Mouse (Mus musculus): ENCODE measurements around the gene Mob3b. TPM values are rescaled to one million over a fixed set of nuclear protein-coding genes. Genes with fewer than 3 reads are reported as not detected.

Gene Mob3b
- total RNA-seq, 2 experiments from 2014 or later = 9.0 to 9.3 TPM

- DNase-seq (ENCODE audit: low spot score in 2 of 2) = no peak
Observed at GRCm38 (mm10) chr4:35117144-35117543, 40.1 kb downstream of the Mob3b start.

- DNase-seq (ENCODE audit: low spot score in 2 of 2) = no peak
Observed at GRCm38 (mm10) chr4:35115933-35116332, 41.4 kb downstream of the Mob3b start.

- DNase-seq (ENCODE audit: low spot score in 2 of 2) = no peak
Observed at GRCm38 (mm10) chr4:35114950-35115349, 42.3 kb downstream of the Mob3b start.

- no peak for DNase-seq (ENCODE audit: low spot score in 2 of 2)
Observed at GRCm38 (mm10) chr4:35113516-35114248, 43.6 kb downstream of the Mob3b start.

- DNase-seq (ENCODE audit: low spot score in 2 of 2) = no peak
Observed at GRCm38 (mm10) chr4:35112452-35112851, 44.8 kb downstream of the Mob3b start.

GRCm38 (mm10) chr4:35105115-35105773 is 52.0 kb downstream of the Mob3b start:
- no peak for DNase-seq (ENCODE audit: low spot score in 2 of 2)

GRCm38 (mm10) chr4:35101201-35101600 is 56.1 kb downstream of the Mob3b start:
- no peak for DNase-seq (ENCODE audit: low spot score in 2 of 2)

- peak; percentile 60 to 73 for DNase-seq (ENCODE audit: low spot score in 2 of 2)
Observed at GRCm38 (mm10) chr4:35099865-35100780, 57.2 kb downstream of the Mob3b start.

- DNase-seq (ENCODE audit: low spot score in 2 of 2) = no peak
Observed at GRCm38 (mm10) chr4:35099210-35099864, 57.9 kb downstream of the Mob3b start.

GRCm38 (mm10) chr4:35098552-35098951 is 58.7 kb downstream of the Mob3b start:
- no peak for DNase-seq (ENCODE audit: low spot score in 2 of 2)

GRCm38 (mm10) chr4:35096226-35097175 is 60.8 kb downstream of the Mob3b start:
- no peak for DNase-seq (ENCODE audit: low spot score in 2 of 2)

- DNase-seq (ENCODE audit: low spot score in 2 of 2) = no peak
Observed at GRCm38 (mm10) chr4:35092457-35092856, 64.8 kb downstream of the Mob3b start.

GRCm38 (mm10) chr4:35091157-35091784 is 66.0 kb downstream of the Mob3b start:
- DNase-seq (ENCODE audit: low spot score in 2 of 2) = no peak

- peak in 1 of 2 experiments; percentile 46 for DNase-seq (ENCODE audit: low spot score in 2 of 2)
Observed at GRCm38 (mm10) chr4:35089321-35090316, 67.7 kb downstream of the Mob3b start.

GRCm38 (mm10) chr4:35086067-35086700 is 71.1 kb downstream of the Mob3b start:
- DNase-seq (ENCODE audit: low spot score in 2 of 2) = no peak

GRCm38 (mm10) chr4:35084060-35084459 is 73.2 kb downstream of the Mob3b start:
- DNase-seq (ENCODE audit: low spot score in 2 of 2) = no peak

- DNase-seq (ENCODE audit: low spot score in 2 of 2) = no peak
Observed at GRCm38 (mm10) chr4:35082476-35083114, 74.7 kb downstream of the Mob3b start.

All from layer of hippocampus, postnatal 14 days (tissue).